Mouse (Mus musculus) embryonic stem cell, embryonic (primary cell): ENCODE data around the gene Tspan2.

ENCODE experiments used
- CTCF ChIA-PET, 4 experiments: fragments of 300-600 bp in 2 of 4; fragments of 350-600 bp in 2 of 4; sonication (Branson Sonifier 250); formaldehyde crosslinking; loops; one replicate each; lab custom pipeline; 2022; ENCODE audit warnings: inconsistent platforms in 2 of 4; lab: Charles Lee
- POLR2A ChIA-PET, 4 experiments: fragments of 300-600 bp in 2 of 4; fragments of 350-600 bp in 2 of 4; sonication (Branson Sonifier 250); formaldehyde crosslinking; loops; one replicate each; lab custom pipeline; 2022; ENCODE audit warnings: antibody characterized with exemption in 4 of 4, inconsistent platforms in 1 of 4; lab: Charles Lee

Gene Tspan2

GRCm38 (mm10) chr3:102748686-102749085 lies 14.4 kb downstream of the Tspan2 start:
- CTCF ChIA-PET = no interaction called here
- POLR2A ChIA-PET = interaction anchor here in 1 of 4 experiments (0.7 kb wide), 1 partner anchor 16 kb away, joined by 7 read pairs; no protein-coding TSS in a partner anchor

GRCm38 (mm10) chr3:102751136-102751535 lies 16.8 kb downstream of the Tspan2 start:
- POLR2A ChIA-PET = no interaction called here
- CTCF ChIA-PET = interaction anchor here in 1 of 4 experiments (0.6 kb wide), 1 partner anchor 350 kb away, joined by 3 read pairs; no protein-coding TSS in a partner anchor

- ChIA-PET CTCF (interaction anchor here in 1 of 4 experiments (0.6 kb wide), 1 partner anchor 350 kb away, joined by 3 read pairs; no protein-coding TSS in a partner anchor), POLR2A (no interaction called here)
These were observed 17.2 kb downstream of the Tspan2 start for GRCm38 (mm10) chr3:102751536-102751935.

GRCm38 (mm10) chr3:102752053-102752452 lies 17.7 kb downstream of the Tspan2 start:
- POLR2A ChIA-PET = no interaction called here
- CTCF ChIA-PET = interaction anchor here in 1 of 4 experiments (0.6 kb wide), 1 partner anchor 349 kb away, joined by 3 read pairs; no protein-coding TSS in a partner anchor

- ChIA-PET CTCF (no interaction called here), POLR2A (no interaction called here)
These were observed 18.1 kb downstream of the Tspan2 start for GRCm38 (mm10) chr3:102752457-102752856.

- ChIA-PET POLR2A (interaction anchor here in 1 of 4 experiments (0.6 kb wide), 1 partner anchor 67 kb away, joined by 3 read pairs; no protein-coding TSS in a partner anchor), CTCF (interaction anchor here in 1 of 4 experiments (0.7 kb wide), 1 partner anchor 97 kb away, joined by 3 read pairs; no protein-coding TSS in a partner anchor)
These were observed 21.5 kb downstream of the Tspan2 start for GRCm38 (mm10) chr3:102755801-102756200.

- CTCF ChIA-PET = no interaction called here
- POLR2A ChIA-PET = no interaction called here
These were observed 22.7 kb downstream of the Tspan2 start for GRCm38 (mm10) chr3:102757019-102757418.

GRCm38 (mm10) chr3:102760236-102760635 lies 25.9 kb downstream of the Tspan2 start:
- ChIA-PET POLR2A (no interaction called here), CTCF (interaction anchor here in 1 of 4 experiments (0.5 kb wide), 1 partner anchor 29 kb away, joined by 3 read pairs; no protein-coding TSS in a partner anchor)

GRCm38 (mm10) chr3:102762388-102762787 lies 28.1 kb downstream of the Tspan2 start:
- ChIA-PET POLR2A (no interaction called here), CTCF (no interaction called here)

GRCm38 (mm10) chr3:102763713-102764400 lies 29.5 kb downstream of the Tspan2 start:
- ChIA-PET CTCF (no interaction called here), POLR2A (no interaction called here)

GRCm38 (mm10) chr3:102764850-102765249 lies 30.5 kb downstream of the Tspan2 start:
- ChIA-PET CTCF (interaction anchor here in 1 of 4 experiments (0.6 kb wide), 1 partner anchor 21 kb away, joined by 3 read pairs; no protein-coding TSS in a partner anchor), POLR2A (interaction anchor here in 1 of 4 experiments (0.5 kb wide), 1 partner anchor 16 kb away, joined by 7 read pairs; no protein-coding TSS in a partner anchor)

GRCm38 (mm10) chr3:102773018-102773417 lies 38.7 kb downstream of the Tspan2 start:
- POLR2A ChIA-PET = interaction anchor here in 1 of 4 experiments (0.6 kb wide), 1 partner anchor 1049 kb away, joined by 3 read pairs; no protein-coding TSS in a partner anchor
- CTCF ChIA-PET = no interaction called here

- POLR2A ChIA-PET = no interaction called here
- CTCF ChIA-PET = no interaction called here
These were observed 48.3 kb downstream of the Tspan2 start, which contains the start of gene Tshb for GRCm38 (mm10) chr3:102782618-102783017. TSS of gene Tshb (minus strand) at chr3:102782718.

- ChIA-PET POLR2A (interaction anchor here in 1 of 4 experiments (1.3 kb wide), 1 partner anchor 16 kb away, joined by 3 read pairs; no protein-coding TSS in a partner anchor), CTCF (interaction anchor here in 3 of 4 experiments (0.5 to 1.5 kb wide), 5 partner anchors 16 to 725 kb away, joined by 3 to 10 read pairs (median 5); no protein-coding TSS in a partner anchor)
These were observed 53.0 kb downstream of the Tspan2 start for GRCm38 (mm10) chr3:102787369-102787768.

- POLR2A ChIA-PET = interaction anchor here in 2 of 4 experiments (0.7 to 1.0 kb wide), 4 partner anchors 17 to 918 kb away, joined by 3 to 4 read pairs (median 3); no protein-coding TSS in a partner anchor
- CTCF ChIA-PET = interaction anchor here (0.6 to 1.1 kb wide), 58 partner anchors 8 to 1951 kb away, joined by 3 to 23 read pairs (median 4); no protein-coding TSS in a partner anchor
These were observed 69.6 kb downstream of the Tspan2 start for GRCm38 (mm10) chr3:102803937-102804336.

GRCm38 (mm10) chr3:102842386-102842785 lies 108.1 kb downstream of the Tspan2 start:
- POLR2A ChIA-PET = interaction anchor here in 1 of 4 experiments (0.6 to 0.8 kb wide), 2 partner anchors 10 to 44 kb away, joined by 3 to 4 read pairs; no protein-coding TSS in a partner anchor
- CTCF ChIA-PET = interaction anchor here in 2 of 4 experiments (0.6 to 1.0 kb wide), 4 partner anchors 58 to 972 kb away, joined by 3 read pairs; no protein-coding TSS in a partner anchor

- ChIA-PET CTCF (interaction anchor here in 1 of 4 experiments (1.2 to 1.4 kb wide), 2 partner anchors 45 to 152 kb away, joined by 3 to 4 read pairs; no protein-coding TSS in a partner anchor), POLR2A (interaction anchor here in 2 of 4 experiments (0.6 to 1.6 kb wide), 4 partner anchors 147 to 923 kb away, joined by 3 to 7 read pairs (median 4); partner anchors contain the start of gene Csde1 (in 1 of the 2))
These were observed 114.3 kb downstream of the Tspan2 start for GRCm38 (mm10) chr3:102848661-102849060.
